Mouse (Mus musculus) left cerebral cortex, adult 9 months (tissue): ENCODE measurements at regions not wholly inside any gene's neighbourhood (a gene's known extent, or its start where the extent isn't known, plus 50 kb on each side); places are given as distances from the start of the nearest gene placed in this dataset.

Source experiments
- DNase-seq, 2 experiments: peaks; one replicate each; pipeline ENCODE4 v3.0.0; 2022; ENCODE audit warnings: low spot score in 2 of 2

GRCm38 (mm10) chr2:148290326-148290725 is 104.8 kb upstream of the Sstr4 start:
- no peak for DNase-seq

GRCm38 (mm10) chr2:148292442-148292841 is 102.7 kb upstream of the Sstr4 start:
- no peak for DNase-seq

- DNase-seq = peak in 1 of 2 experiments; percentile 33
These were observed 102.2 kb upstream of the Sstr4 start for GRCm38 (mm10) chr2:148292895-148293294.

GRCm38 (mm10) chr2:148300879-148301278 is 94.3 kb upstream of the Sstr4 start:
- no peak for DNase-seq

- DNase-seq = no peak
These were observed 82.9 kb upstream of the Sstr4 start for GRCm38 (mm10) chr2:148312255-148312654.

GRCm38 (mm10) chr2:148320896-148321295 is 74.2 kb upstream of the Sstr4 start:
- no peak for DNase-seq

GRCm38 (mm10) chr2:148325362-148325761 is 69.8 kb upstream of the Sstr4 start:
- no peak for DNase-seq

GRCm38 (mm10) chr2:148325854-148326387 is 69.2 kb upstream of the Sstr4 start:
- DNase-seq = no peak

GRCm38 (mm10) chr2:148326414-148326813 is 68.7 kb upstream of the Sstr4 start:
- DNase-seq = no peak

- no peak for DNase-seq
These were observed 67.6 kb upstream of the Sstr4 start for GRCm38 (mm10) chr2:148327552-148327951.

- no peak for DNase-seq
These were observed 64.8 kb upstream of the Sstr4 start for GRCm38 (mm10) chr2:148330368-148330767.

- no peak for DNase-seq
These were observed 60.6 kb upstream of the Sstr4 start for GRCm38 (mm10) chr2:148334555-148334954.

GRCm38 (mm10) chr2:148336626-148337025 is 58.5 kb upstream of the Sstr4 start:
- no peak for DNase-seq

- no peak for DNase-seq
These were observed 56.8 kb upstream of the Sstr4 start for GRCm38 (mm10) chr2:148338308-148338768.

GRCm38 (mm10) chr2:148338894-148339293 is 56.2 kb upstream of the Sstr4 start:
- DNase-seq = no peak

GRCm38 (mm10) chr2:148344193-148344592 is 51.0 kb upstream of the Sstr4 start:
- no peak for DNase-seq
